Mouse (Mus musculus) hindbrain, embryonic 13.5 days (tissue): ENCODE results near the gene Zfp729a. TPM values are rescaled to one million over a fixed set of nuclear protein-coding genes. Genes with fewer than 3 reads are reported as not detected.
"Not testable (repeated sequence)": the region's sequence is repeated elsewhere in the genome, so short reads cannot be mapped to it uniquely, and the experiment has no call there.

Source experiments
- ATAC-seq: fragments of 200-750 bp; cut with Nextera tagmentation; 2 replicates; pipeline ENCODE4 v1.8.0; 2017; ENCODE audit warnings: moderate TSS enrichment; ENCODE audit not compliant: low FRiP score
- H3K27ac ChIP-seq: fragments of 300-500 bp; sonication (generic); 2 replicates; pipeline ENCODE4 v1.5.1; 2015; ENCODE audit warnings: inconsistent platforms, mild to moderate bottlenecking, moderate library complexity
- H3K27me3 ChIP-seq: fragments of 300-500 bp; sonication (generic); 2 replicates; pipeline ENCODE4 v1.6.1; 2015; ENCODE audit warnings: mild to moderate bottlenecking, inconsistent platforms
- H3K36me3 ChIP-seq: fragments of 300-500 bp; sonication (generic); 2 replicates; pipeline ENCODE4 v1.6.1; 2015; ENCODE audit warnings: mild to moderate bottlenecking, inconsistent platforms
- H3K4me1 ChIP-seq: fragments of 300-500 bp; sonication (generic); replicated peaks from 2 replicates; pipeline ENCODE4 v1.6.1; 2015; ENCODE audit warnings: inconsistent platforms
- H3K4me2 ChIP-seq: fragments of 300-500 bp; sonication (generic); 2 replicates; pipeline ENCODE4 v1.6.1; 2015; ENCODE audit warnings: inconsistent platforms, mild to moderate bottlenecking, moderate library complexity
- H3K4me3 ChIP-seq: fragments of 300-500 bp; sonication (generic); 2 replicates; pipeline ENCODE4 v1.5.1; 2015; ENCODE audit warnings: mild to moderate bottlenecking, inconsistent platforms
- H3K9ac ChIP-seq: fragments of 300-500 bp; sonication (generic); 2 replicates; pipeline ENCODE4 v1.6.1; 2015; ENCODE audit warnings: mild to moderate bottlenecking, inconsistent platforms
- H3K9me3 ChIP-seq: fragments of 300-500 bp; sonication (generic); 2 replicates; pipeline ENCODE4 v1.6.1; 2016; ENCODE audit warnings: inconsistent platforms
- WGBS: fragments of 180-500 bp; shearing (Covaris S2); methylation state at CpG from one replicate; pipeline ENCODE4 v1.1.7; 2015; 5-methylcytosine and 5-hydroxymethylcytosine counted together
- polyA plus RNA-seq: library from polyadenylated mRNA; unstranded; fragments of >200 nt; fragmentation: Nextera tagmentation; extraction: Ambion mirVana; gene quantifications from 2 replicates; pipeline ENCODE4 v1.2.1, GENCODE M21; 2015

The Zfp729a gene
- polyA plus RNA-seq: 3.5 and 4.3 TPM in 2 replicates

DNA sequence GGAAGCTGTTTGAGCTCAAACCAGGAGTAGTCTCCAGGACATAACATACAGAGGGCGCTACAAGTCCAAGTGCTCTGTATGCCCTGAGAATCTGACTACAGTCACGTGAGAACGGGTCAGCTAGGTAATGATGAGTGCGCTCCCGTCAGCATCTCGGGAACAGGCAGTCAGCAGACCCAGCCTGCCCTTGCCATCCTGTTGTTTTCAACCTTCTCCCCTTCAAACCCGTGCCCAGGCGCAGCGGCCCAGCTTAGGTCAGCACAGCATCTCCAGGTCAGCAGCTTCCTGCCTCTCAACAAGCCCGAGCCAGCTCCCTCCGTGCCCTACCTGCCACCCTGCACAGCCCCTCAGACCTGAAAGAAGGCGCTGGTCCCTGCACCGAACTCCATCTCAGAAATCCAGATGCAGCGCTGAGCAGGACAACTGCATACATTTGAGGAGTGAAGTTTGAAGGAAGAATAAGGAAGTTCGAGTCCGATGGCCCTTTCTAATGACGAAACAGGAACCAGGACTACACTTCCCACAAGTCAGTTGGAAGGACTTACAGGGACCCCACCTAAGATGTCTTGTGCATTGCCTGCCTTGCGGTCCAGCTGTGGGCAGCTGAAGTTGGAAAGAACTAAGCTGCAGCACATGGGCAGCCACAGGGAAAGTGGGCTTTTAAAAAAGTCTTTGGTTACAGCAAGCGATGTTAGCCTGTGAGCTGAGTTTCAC is at the start of gene Zfp729a, which contains the start of gene Gm49345:
Zfp729a (minus strand) TSS at position 498 of the 714 bp plus-strand sequence.
Gm49345 (minus strand) TSS at position 476 of the 714 bp plus-strand sequence.
- H3K9ac ChIP-seq: peak within 1 kb of the TSS; percentile 76
- ATAC-seq: peak; percentile 100
- peak within 1 kb of the TSS; percentile 66 for H3K27ac ChIP-seq
- under 1% methylated on average over 19 of the region's 19 CpGs for WGBS
- no peaks in the 10 kb centered on the region for H3K36me3 ChIP-seq
- peak within 1 kb of the TSS; percentile 59 for H3K4me2 ChIP-seq
- no peaks in the 10 kb centered on the region for H3K27me3 ChIP-seq
- H3K9me3 ChIP-seq: no peaks in the 10 kb centered on the region
- peak within 1 kb of the TSS; percentile 85 for H3K4me3 ChIP-seq
- H3K4me1 ChIP-seq: peaks cover 4% of the 10 kb centered on the region

- Histone ChIP-seq H3K27ac (no peak within 1 kb of the TSS), H3K36me3 (no peaks in the 10 kb centered on the region), H3K9me3 (no peaks in the 10 kb centered on the region), H3K9ac (no peak within 1 kb of the TSS), H3K4me2 (no peak within 1 kb of the TSS), H3K4me3 (no peak within 1 kb of the TSS), H3K27me3 (no peaks in the 10 kb centered on the region), H3K4me1 (peaks cover 9% of the 10 kb centered on the region)
- ATAC-seq: no peak
- 82% methylated on average over 4 of the region's 4 CpGs for WGBS
These were observed 49.4 kb upstream of the Zfp729a start, which contains the start of gene Zfp738 for GRCm38 (mm10) chr13:67686971-67687370. TSS of gene Zfp738 (minus strand) at chr13:67687071.

DNA sequence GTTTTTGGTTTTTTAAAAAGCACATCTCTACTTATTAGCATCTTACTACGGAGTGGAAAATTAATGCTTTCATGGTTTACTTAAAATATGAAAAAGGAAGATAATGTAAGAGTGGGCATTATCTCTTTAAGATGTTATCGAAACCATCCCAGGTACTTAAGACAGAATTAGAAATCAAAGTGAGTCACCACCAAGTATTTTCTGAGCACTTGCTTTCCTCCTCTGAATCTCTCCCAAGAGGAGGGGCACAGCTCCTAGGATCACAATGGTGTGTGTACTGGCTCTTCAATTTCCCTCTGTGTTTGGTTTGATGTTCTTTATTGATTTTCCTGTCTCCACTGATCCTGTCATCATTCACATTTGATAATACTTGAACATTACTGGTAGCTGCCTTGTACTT is 46.2 kb upstream of the Zfp729a start:
- H3K27ac ChIP-seq, H3K4me1 ChIP-seq, H3K36me3 ChIP-seq, H3K9me3 ChIP-seq, H3K27me3 ChIP-seq: not testable (repeated sequence)
- Histone ChIP-seq H3K4me3 (peak overlapping the region; percentile 75), H3K4me2 (peak overlapping the region; percentile 80), H3K9ac (peak overlapping the region; percentile 90)
- 87% methylated on average over 2 of the region's 2 CpGs for WGBS
- peak; percentile 70 for ATAC-seq

- not testable (repeated sequence) for H3K27me3 ChIP-seq, H3K36me3 ChIP-seq, H3K4me1 ChIP-seq, H3K9me3 ChIP-seq
- Histone ChIP-seq H3K27ac (peak overlapping the region; percentile 55; the same call in 1 of the 2 replicates), H3K4me2 (peak overlapping the region; percentile 80), H3K4me3 (peak overlapping the region; percentile 75), H3K9ac (peak overlapping the region; percentile 90)
- 12% methylated on average over 16 of the region's 16 CpGs for WGBS
- ATAC-seq: peak; percentile 100
These were observed 45.6 kb upstream of the Zfp729a start for GRCm38 (mm10) chr13:67682959-67683735.

- no peak overlapping the region for H3K4me2 ChIP-seq
- H3K36me3 ChIP-seq: peaks cover 11% of the 10 kb centered on the region
- H3K4me3 ChIP-seq: no peak overlapping the region
- no peaks in the 10 kb centered on the region for H3K9me3 ChIP-seq
- no peak overlapping the region for H3K27ac ChIP-seq
- no peak overlapping the region for H3K9ac ChIP-seq
- ATAC-seq: no peak
- 92% methylated on average over 2 of the region's 2 CpGs for WGBS
- no peaks in the 10 kb centered on the region for H3K27me3 ChIP-seq
- H3K4me1 ChIP-seq: no peaks in the 10 kb centered on the region
These were observed 37.3 kb upstream of the Zfp729a start for GRCm38 (mm10) chr13:67674902-67675301.

- Histone ChIP-seq H3K27ac (no peak overlapping the region), H3K4me1 (no peaks in the 10 kb centered on the region), H3K27me3 (no peaks in the 10 kb centered on the region), H3K9me3 (no peaks in the 10 kb centered on the region), H3K4me2 (no peak overlapping the region), H3K36me3 (no peaks in the 10 kb centered on the region), H3K4me3 (no peak overlapping the region), H3K9ac (no peak overlapping the region)
- WGBS: 43% methylated on average over 3 of the region's 3 CpGs
- no peak for ATAC-seq
These were observed 14.9 kb upstream of the Zfp729a start for GRCm38 (mm10) chr13:67652496-67652895.

GRCm38 (mm10) chr13:67610108-67610507 is 27.5 kb downstream of the Zfp729a start:
- no peaks in the 10 kb centered on the region for H3K9me3 ChIP-seq
- no peak overlapping the region for H3K4me2 ChIP-seq
- no peaks in the 10 kb centered on the region for H3K27me3 ChIP-seq
- peaks cover 6% of the 10 kb centered on the region; the same call in 1 of the 2 replicates for H3K36me3 ChIP-seq
- 0 out of 2 replicates have a peak overlapping the region, but pooled peaks have one; percentile 75 for H3K4me3 ChIP-seq
- peaks cover 6% of the 10 kb centered on the region for H3K4me1 ChIP-seq
- 94% methylated on average over 4 of the region's 4 CpGs for WGBS
- H3K9ac ChIP-seq: no peak overlapping the region
- no peak overlapping the region for H3K27ac ChIP-seq
- no peak for ATAC-seq

DNA sequence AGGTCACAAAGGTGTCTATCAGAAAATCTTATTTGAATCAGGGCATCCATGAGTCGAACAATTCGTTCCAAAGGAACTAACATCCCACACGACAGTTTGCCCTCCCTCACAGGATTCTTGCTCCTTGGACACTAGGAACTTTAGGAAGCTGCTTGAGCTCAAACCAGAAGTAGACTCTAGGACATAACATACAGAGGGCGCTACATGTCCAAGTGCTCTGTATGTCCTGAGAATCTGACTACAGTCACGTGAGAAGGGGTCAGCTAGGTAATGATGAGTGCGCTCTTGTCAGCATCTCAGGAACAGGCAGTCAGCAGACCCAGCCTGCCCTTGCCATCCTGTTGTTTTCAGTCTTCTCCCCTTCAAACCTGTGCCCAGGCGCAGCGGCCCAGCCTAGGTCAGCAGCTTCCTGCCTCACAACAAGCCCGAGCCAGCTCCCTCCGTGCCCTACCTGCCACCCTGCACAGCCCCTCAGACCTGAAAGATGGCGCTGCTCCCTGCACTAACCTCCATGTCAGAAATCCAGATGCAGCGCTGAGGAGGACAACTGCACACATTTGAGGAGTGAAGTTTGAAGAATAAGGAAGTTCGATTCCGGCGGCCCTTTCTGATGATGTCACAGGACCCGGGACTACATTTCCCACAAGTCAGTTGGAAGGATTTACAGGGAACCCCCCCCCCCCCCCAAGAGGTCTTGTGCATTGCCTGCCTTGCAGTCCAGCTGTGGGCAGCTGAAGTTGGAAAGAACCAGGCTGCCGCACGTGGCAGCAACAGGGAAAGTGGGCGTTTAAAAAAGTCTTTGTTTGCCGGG is 28.3 kb downstream of the Zfp729a start, which contains the start of gene Zfp729b:
Zfp729b (minus strand) TSS at position 642 of the 811 bp plus-strand sequence.
- H3K27ac ChIP-seq: peak within 1 kb of the TSS; percentile 64; the same call in 1 of the 2 replicates
- H3K36me3 ChIP-seq: peaks cover 3% of the 10 kb centered on the region; the same call in 1 of the 2 replicates

GRCm38 (mm10) chr13:67572591-67573189 is 64.9 kb downstream of the Zfp729a start:
- Histone ChIP-seq H3K4me1 (no peaks in the 10 kb centered on the region), H3K4me2 (no peak overlapping the region), H3K4me3 (no peak overlapping the region), H3K9me3 (no peaks in the 10 kb centered on the region), H3K36me3 (no peaks in the 10 kb centered on the region), H3K9ac (no peak overlapping the region), H3K27me3 (no peaks in the 10 kb centered on the region), H3K27ac (no peak overlapping the region)
- no peak for ATAC-seq
- 75% methylated on average over 5 of the region's 5 CpGs for WGBS

More for the DNA sequence above, 28.3 kb downstream of the Zfp729a start, which contains the start of gene Zfp729b:
- Histone ChIP-seq H3K4me1 (peaks cover 6% of the 10 kb centered on the region), H3K9ac (peak within 1 kb of the TSS; percentile 80), H3K27me3 (no peaks in the 10 kb centered on the region), H3K9me3 (no peaks in the 10 kb centered on the region), H3K4me3 (peak within 1 kb of the TSS; percentile 75), H3K4me2 (peak within 1 kb of the TSS; percentile 66)
- 3% methylated on average over 20 of the region's 20 CpGs for WGBS
- ATAC-seq: peak; percentile 98
